Mouse (Mus musculus): ENCODE data around the gene Faim. TPM values are rescaled to one million over a fixed set of nuclear protein-coding genes. Genes with fewer than 3 reads are reported as not detected.
A peak's percentile ranks its signal among the peaks of the same experiment; 100 is the strongest.

Gene Faim
- total and polyA plus RNA-seq, 3 experiments = 35.7 to 83.5 (median 52.4) TPM

DNA sequence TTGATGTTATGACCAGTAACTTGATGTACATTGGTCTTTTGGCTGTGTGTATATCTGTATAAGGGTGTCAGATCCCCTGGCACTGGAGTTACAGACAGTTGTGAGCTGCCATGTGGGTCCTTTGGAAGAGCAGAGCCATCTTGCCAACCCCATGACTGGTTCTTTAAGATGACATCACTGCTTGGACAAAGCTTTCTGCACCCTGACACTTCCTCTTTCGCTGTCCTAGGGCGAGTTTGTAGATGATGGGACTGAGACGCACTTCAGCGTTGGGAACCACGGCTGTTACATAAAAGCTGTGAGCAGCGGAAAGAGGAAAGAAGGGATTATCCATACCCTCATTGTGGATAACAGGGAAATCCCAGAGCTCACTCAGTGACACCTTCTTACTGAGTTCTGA, 15.2 kb downstream of the Faim start:
- H3K4me1 ChIP-seq (ENCODE audit: control insufficient read depth in 1 of 2, insufficient read depth in 2 of 2) = peaks cover 7 to 29% of the 10 kb centered on the region in 2 experiments; a peak in 3 of 4 replicates
- H3K9me3 ChIP-seq (replicated peaks; ENCODE audit: low read length) = peaks cover 1% of the 10 kb centered on the region
- dilution Hi-C loops (cut with MboI; ENCODE audit: extremely low pct_ligation_motif_present, extremely low pct_unique_long_range_greater_than_20kb, low sequenced_read_pairs) = no loop called here
- no peak overlapping the region for H3K9ac ChIP-seq (ENCODE audit: insufficient read depth, low read depth)
- peaks cover 30 to 63% of the 10 kb centered on the region in 2 experiments for H3K36me3 ChIP-seq (replicated peaks in 1 of 2; ENCODE audit: control insufficient read depth in 1 of 2, insufficient read depth in 1 of 2, low read length in 1 of 2)
- no peak for DNase-seq (ENCODE audit: extremely low read depth)
- no peak overlapping the region for H3K27ac ChIP-seq (ENCODE audit: insufficient read depth, low read depth)
- no peaks in the 10 kb centered on the region for H3K27me3 ChIP-seq (replicated peaks)
- no peak overlapping the region for H3K4me2 ChIP-seq (ENCODE audit: insufficient read depth, low read depth, poor library complexity, severe bottlenecking)
- in situ Hi-C loops (cut with MboI; ENCODE audit: low pct_ligation_motif_present, low pct_unique_long_range_greater_than_20kb, low sequenced_read_pairs) = no loop called here
- H3K79me2 ChIP-seq (replicated peaks; ENCODE audit: control insufficient read depth, extremely low read depth, insufficient read depth, poor library complexity, severe bottlenecking) = no peaks in the 10 kb centered on the region
- no peak for TF ChIP-seq NELFE (IDR thresholded peaks at IDR 0.05; ENCODE audit: low read depth, low read length)
- TF ChIP-seq CHD1 (IDR thresholded peaks at IDR 0.05; ENCODE audit: low read depth, low read length) = no peak
- no peak for TF ChIP-seq SMC3 (IDR thresholded peaks at IDR 0.05; ENCODE audit: low read depth, low read length)
- TF ChIP-seq EP300 (IDR thresholded peaks at IDR 0.05; ENCODE audit: low read length) = no peak
- TF ChIP-seq TBP (conservative IDR thresholded peaks at IDR 0.05; ENCODE audit: low read depth, low read length) = no peak
- TF ChIP-seq NRF1 (IDR thresholded peaks at IDR 0.05; ENCODE audit: low read depth, low read length) = no peak
- TF ChIP-seq IRF4 (IDR thresholded peaks at IDR 0.05; ENCODE audit: low read depth, low read length) = no peak
- no peak for TF ChIP-seq SIN3A (IDR thresholded peaks at IDR 0.05; ENCODE audit: low read length)
- TF ChIP-seq TCF12 (IDR thresholded peaks at IDR 0.05; ENCODE audit: low read depth, low read length) = no peak
- TF ChIP-seq JUN (IDR thresholded peaks at IDR 0.05; ENCODE audit: insufficient read depth, low read depth, low read length) = no peak
- TF ChIP-seq ZNF384 (IDR thresholded peaks at IDR 0.05; ENCODE audit: low read depth, low read length) = no peak
- no peak for TF ChIP-seq CHD2 (IDR thresholded peaks at IDR 0.05; ENCODE audit: low read length)
- no peak for TF ChIP-seq GABPA (IDR thresholded peaks at IDR 0.05; ENCODE audit: insufficient replicate concordance, low read depth, low read length)
- no peak for TF ChIP-seq MAZ (IDR thresholded peaks at IDR 0.05; ENCODE audit: low read depth, low read length)
- TF ChIP-seq MXI1 (IDR thresholded peaks at IDR 0.05; ENCODE audit: low read depth, low read length) = no peak
- TF ChIP-seq BHLHE40 (IDR thresholded peaks at IDR 0.05; ENCODE audit: low read depth, low read length) = no peak
- no peak overlapping the region for H3K4me3 ChIP-seq (replicated peaks in 1 of 3; ENCODE audit: low read depth in 2 of 3, low read length in 2 of 3, poor library complexity in 1 of 3)

DNA sequence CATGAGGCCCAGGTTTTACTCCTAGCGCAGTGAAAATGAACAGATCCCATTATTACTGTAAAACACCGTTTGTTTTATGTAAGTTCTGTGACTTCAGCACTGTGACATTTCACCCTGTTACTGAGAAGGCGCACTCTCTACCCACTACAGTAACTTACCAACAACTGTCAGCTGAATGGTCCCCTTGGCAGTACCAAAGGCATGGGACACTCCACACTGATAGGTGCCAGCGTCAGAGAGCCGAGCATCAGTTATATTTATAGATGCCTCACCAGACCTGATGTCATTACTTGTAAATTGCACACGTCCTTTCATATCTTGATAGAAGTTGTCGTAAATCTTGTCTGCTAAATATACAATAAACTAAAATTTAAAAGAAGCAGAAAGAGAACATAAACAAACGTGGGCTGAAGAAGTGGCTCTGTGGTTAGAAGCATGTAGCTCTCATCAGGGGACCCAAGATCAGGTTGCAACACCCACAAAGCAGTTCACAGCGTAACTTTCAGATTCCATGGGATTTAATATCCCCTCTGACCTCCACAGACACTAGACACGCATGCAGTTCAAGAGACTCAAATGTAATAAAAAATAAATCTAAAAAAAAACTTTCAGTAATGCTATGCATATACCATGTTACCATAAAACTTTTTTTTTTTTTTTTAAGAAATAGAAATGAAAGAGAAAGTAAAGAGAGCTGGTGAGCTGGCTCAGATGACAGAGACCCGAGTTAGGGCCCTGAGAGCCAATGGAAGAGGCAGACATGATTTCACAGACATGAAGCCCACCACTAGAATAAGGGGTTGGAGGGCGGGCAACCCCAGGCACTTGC, 23.1 kb downstream of the Faim start:
- DNase-seq (ENCODE audit: extremely low read depth) = no peak
- H3K27me3 ChIP-seq (replicated peaks) = no peaks in the 10 kb centered on the region
- no peaks in the 10 kb centered on the region for H3K79me2 ChIP-seq (replicated peaks; ENCODE audit: control insufficient read depth, extremely low read depth, insufficient read depth, poor library complexity, severe bottlenecking)
- peak overlapping the region; percentile 80 for H3K4me2 ChIP-seq (ENCODE audit: insufficient read depth, low read depth, poor library complexity, severe bottlenecking)
- H3K27ac ChIP-seq (ENCODE audit: insufficient read depth, low read depth) = no peak overlapping the region
- dilution Hi-C loops (cut with MboI; ENCODE audit: extremely low pct_ligation_motif_present, extremely low pct_unique_long_range_greater_than_20kb, low sequenced_read_pairs) (no loop called here), in situ Hi-C loops (cut with MboI; ENCODE audit: low pct_ligation_motif_present, low pct_unique_long_range_greater_than_20kb, low sequenced_read_pairs) (no loop called here)
- H3K36me3 ChIP-seq (replicated peaks in 1 of 2; ENCODE audit: control insufficient read depth in 1 of 2, insufficient read depth in 1 of 2, low read length in 1 of 2) = peaks cover 0 to 9% of the 10 kb centered on the region in 2 experiments
- H3K9ac ChIP-seq (ENCODE audit: insufficient read depth, low read depth) = peak overlapping the region; percentile 31; the same call in 1 of the 2 replicates
- H3K4me3 ChIP-seq (replicated peaks in 1 of 3; ENCODE audit: low read depth in 2 of 3, low read length in 2 of 3, poor library complexity in 1 of 3) = no peak overlapping the region
- H3K9me3 ChIP-seq (replicated peaks; ENCODE audit: low read length) = no peaks in the 10 kb centered on the region
- peaks cover 0 to 8% of the 10 kb centered on the region in 2 experiments; a peak in 1 of 4 replicates for H3K4me1 ChIP-seq (ENCODE audit: control insufficient read depth in 1 of 2, insufficient read depth in 2 of 2)
- TF ChIP-seq PAX5 (IDR thresholded peaks at IDR 0.05; ENCODE audit: low read length) (no peak), ZNF384 (IDR thresholded peaks at IDR 0.05; ENCODE audit: low read depth, low read length) (peak; percentile 73)
